Mouse (Mus musculus) gastrocnemius, postnatal 36 days (tissue): Measurements from ENCODE around the gene Col12a1. TPM values are rescaled to one million over a fixed set of nuclear protein-coding genes. Genes with fewer than 3 reads are reported as not detected.

Source experiments
- DNase-seq, 2 experiments: peaks; one replicate each; pipeline ENCODE4 v3.0.0; 2022
- intact Hi-C: fragments of 180-260 bp; cut with DNase I; formaldehyde crosslinking; loops from one replicate; pipeline ENCODE4 v1.15.1; 2025
- long read RNA-seq, 2 experiments: library from polyadenylated mRNA; stranded (forward); transcript quantifications; one replicate each; pipeline ENCODE4 v2.0.0; 2021
- total RNA-seq, 2 experiments: library from RNA; stranded (reverse); gene quantifications; 2 replicates each; pipeline ENCODE4 v1.2.3; 2021

The Col12a1 gene
- 10 to 100 TPM; 11.7 TPM for total RNA-seq
- long read RNA-seq, experiment 1, partial matches to known transcripts: 2 of 2 reads
- long read RNA-seq, experiment 1, other reads (novel, unspliced or antisense): 0 of 2 reads
- long read RNA-seq, experiment 2, partial matches to known transcripts: 1 of 2 reads
- long read RNA-seq, experiment 2, other reads (novel, unspliced or antisense): 1 of 2 reads

GRCm38 (mm10) chr9:79718481-79719370, at the start of gene Col12a1:
TSS of gene Col12a1 (minus strand) at chr9:79718831.
- intact Hi-C loops: no loop called here
- peak; percentile 74 to 79 for DNase-seq

GRCm38 (mm10) chr9:79766991-79767545, 48.4 kb upstream of the Col12a1 start:
- no peak for DNase-seq
- intact Hi-C loops: no loop called here

- intact Hi-C loops: no loop called here
- DNase-seq: no peak
Observed at GRCm38 (mm10) chr9:79765329-79765728, 46.7 kb upstream of the Col12a1 start.

- no peak for DNase-seq
- intact Hi-C loops: no loop called here
Observed at GRCm38 (mm10) chr9:79762519-79762918, 43.9 kb upstream of the Col12a1 start.

DNA sequence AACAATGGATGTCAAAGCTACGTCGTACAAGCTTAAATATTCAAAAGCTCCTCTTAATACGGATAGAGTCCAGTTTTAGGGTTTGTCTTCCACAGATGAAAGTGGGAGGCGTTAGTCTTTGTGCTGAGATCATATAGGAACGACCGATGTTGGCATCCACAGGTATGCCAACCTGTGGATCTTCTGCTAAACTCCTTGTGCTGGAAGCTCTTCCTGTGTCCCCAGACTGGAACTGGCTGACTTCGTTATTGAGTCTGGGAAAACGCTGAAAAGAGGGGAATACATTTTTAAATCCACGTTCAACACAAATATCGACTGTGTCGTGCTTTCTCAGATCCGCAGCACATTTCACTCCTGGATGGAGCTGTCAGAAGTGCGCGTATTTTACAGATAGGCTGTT, 41.4 kb upstream of the Col12a1 start:
- intact Hi-C loops: no loop called here
- DNase-seq: no peak

- intact Hi-C loops: no loop called here
Observed at GRCm38 (mm10) chr9:79759385-79760005, 40.9 kb upstream of the Col12a1 start, which contains the start of gene Cox7a2. TSS of gene Cox7a2 (minus strand) at chr9:79759878.

GRCm38 (mm10) chr9:79755311-79755710, 36.7 kb upstream of the Col12a1 start:
- intact Hi-C loops: no loop called here
- no peak for DNase-seq

More at GRCm38 (mm10) chr9:79759385-79760005, 40.9 kb upstream of the Col12a1 start, which contains the start of gene Cox7a2:
- DNase-seq: peak; percentile 88 to 94

DNA sequence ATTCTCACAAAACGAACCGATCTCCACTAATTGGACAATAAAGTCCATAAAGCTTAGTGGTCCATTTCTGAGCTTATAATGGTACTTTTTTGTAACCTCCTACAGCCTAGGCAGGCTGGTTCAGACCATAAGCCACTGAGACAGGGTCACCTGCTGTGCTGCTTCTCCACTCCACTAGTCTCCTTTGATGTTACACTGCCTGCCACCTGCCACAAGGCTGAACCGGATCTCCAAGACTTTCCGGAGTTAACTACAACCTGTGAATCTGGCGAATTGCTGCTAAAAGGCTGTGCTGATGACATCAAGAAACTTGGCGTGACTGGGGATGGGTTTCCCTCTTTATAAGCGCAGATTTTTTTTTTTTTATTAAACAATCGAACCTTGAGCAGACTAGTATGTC, 33.2 kb upstream of the Col12a1 start:
- intact Hi-C loops: no loop called here
- DNase-seq: no peak

DNA sequence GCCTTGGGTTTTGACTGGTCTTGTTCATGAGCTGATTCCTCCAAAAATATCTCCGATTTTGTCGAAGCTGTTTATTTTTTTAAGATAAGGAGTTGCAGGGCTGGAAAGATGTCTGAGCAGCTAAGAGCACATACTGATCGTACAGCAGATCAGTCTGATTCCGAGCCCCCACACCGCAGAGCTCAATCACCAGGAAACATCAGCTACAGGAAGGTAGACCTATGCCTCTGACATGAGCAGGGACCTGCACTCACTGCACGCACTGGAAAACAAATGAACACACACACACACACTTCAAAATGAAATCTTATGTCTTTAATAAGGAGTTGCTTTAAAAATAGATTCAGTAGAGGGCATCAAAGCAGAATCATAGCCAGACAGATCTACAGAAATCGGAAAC, 32.1 kb upstream of the Col12a1 start:
- DNase-seq: no peak
- intact Hi-C loops: no loop called here

- no peak for DNase-seq
- intact Hi-C loops: no loop called here
Observed at GRCm38 (mm10) chr9:79745036-79745435, 26.4 kb upstream of the Col12a1 start.

GRCm38 (mm10) chr9:79735608-79736007, 17.0 kb upstream of the Col12a1 start:
- intact Hi-C loops: no loop called here
- DNase-seq: no peak

DNA sequence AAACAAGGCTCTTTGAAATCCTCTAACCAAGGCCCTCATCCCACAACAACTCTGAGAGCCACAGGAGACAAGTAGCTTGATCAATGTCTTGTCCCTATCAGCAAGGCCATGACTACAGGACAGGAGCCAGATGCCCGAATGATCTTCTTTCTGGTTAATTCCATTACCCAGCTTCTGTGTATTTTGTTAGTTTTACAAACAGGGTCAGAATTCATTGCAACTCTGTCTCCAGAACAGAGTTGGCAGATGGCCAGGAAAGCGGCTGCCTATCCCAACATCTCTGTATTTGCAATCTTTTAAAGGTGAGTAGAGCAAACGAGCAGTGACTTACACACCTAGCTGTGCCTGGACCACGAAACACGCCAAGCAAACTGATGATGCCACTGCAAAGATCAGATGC, 11.7 kb upstream of the Col12a1 start:
- intact Hi-C loops: no loop called here
- DNase-seq: no peak

DNA sequence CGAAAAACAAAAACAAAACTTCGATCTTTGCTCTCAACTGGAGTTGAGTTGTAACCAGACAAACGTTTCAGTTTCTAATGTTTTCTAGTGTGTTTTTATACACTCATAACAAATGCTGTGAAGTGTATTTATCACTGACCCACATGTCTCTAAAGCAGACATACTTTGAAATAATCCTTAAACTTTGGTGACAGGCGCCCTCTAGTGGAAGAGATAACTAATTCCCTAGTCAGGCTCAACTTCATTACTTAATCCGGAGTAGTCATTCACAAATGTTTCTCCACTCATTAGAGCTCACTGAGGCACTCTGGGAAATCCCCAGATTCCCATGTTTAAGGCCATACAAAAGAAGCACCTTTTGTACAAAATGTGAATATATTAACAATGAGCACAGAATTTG, 4.5 kb upstream of the Col12a1 start:
- no peak for DNase-seq

DNA sequence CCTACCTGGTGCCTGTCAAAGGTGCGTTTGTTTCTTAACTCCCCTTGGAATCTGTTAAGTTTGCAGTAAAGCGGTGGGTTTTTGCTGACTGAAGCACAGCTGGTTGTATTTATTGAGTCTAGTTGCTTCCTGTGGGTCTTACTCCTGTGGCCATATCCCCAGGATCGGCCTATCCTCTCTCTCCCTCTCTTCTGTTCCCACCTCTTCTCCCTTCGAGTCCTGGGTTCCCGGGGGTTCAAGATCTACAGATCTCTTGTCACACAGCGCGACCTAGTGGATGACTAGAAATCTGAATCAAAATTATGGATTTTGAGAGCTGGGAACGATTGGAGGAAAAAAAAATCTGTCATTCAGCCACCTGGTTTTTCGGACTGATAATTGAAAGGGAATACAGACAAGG, 2.4 kb upstream of the Col12a1 start:
- DNase-seq: no peak
- intact Hi-C loops: loop anchor here (5.0 kb wide), 1 partner anchor 934 kb away; no protein-coding TSS in a partner anchor

More for the DNA sequence above, 4.5 kb upstream of the Col12a1 start:
- intact Hi-C loops: loop anchor here (2.0 to 5.0 kb wide), 2 partner anchors 676 to 936 kb away; no protein-coding TSS in a partner anchor

GRCm38 (mm10) chr9:79720143-79720542, 1.5 kb upstream of the Col12a1 start:
- intact Hi-C loops: loop anchor here (5.0 kb wide), 1 partner anchor 933 kb away; no protein-coding TSS in a partner anchor
- DNase-seq: no peak

- intact Hi-C loops: no loop called here
- DNase-seq: peak; percentile 34 to 47
Observed at GRCm38 (mm10) chr9:79719451-79719850, 820 bp upstream of the Col12a1 start.

GRCm38 (mm10) chr9:79717836-79718475, 675 bp downstream of the Col12a1 start:
- peak in 1 of 2 experiments; percentile 29 for DNase-seq
- intact Hi-C loops: no loop called here

- intact Hi-C loops: no loop called here
- peak in 1 of 2 experiments; percentile 66 for DNase-seq
Observed at GRCm38 (mm10) chr9:79716909-79717835, 1.5 kb downstream of the Col12a1 start.

- DNase-seq: no peak
- intact Hi-C loops: no loop called here
Observed at GRCm38 (mm10) chr9:79716496-79716895, 2.1 kb downstream of the Col12a1 start.
